Mouse (Mus musculus) hindbrain, embryonic 13.5 days (tissue): ENCODE results near the gene Znrf4. TPM values are rescaled to one million over a fixed set of nuclear protein-coding genes. Genes with fewer than 3 reads are reported as not detected.

ENCODE experiments used
- ATAC-seq: fragments of 200-750 bp; cut with Nextera tagmentation; 2 replicates; pipeline ENCODE4 v1.8.0; 2017; ENCODE audit warnings: moderate TSS enrichment; ENCODE audit not compliant: low FRiP score
- H3K27ac ChIP-seq: fragments of 300-500 bp; sonication (generic); 2 replicates; pipeline ENCODE4 v1.5.1; 2015; ENCODE audit warnings: inconsistent platforms, mild to moderate bottlenecking, moderate library complexity
- H3K27me3 ChIP-seq: fragments of 300-500 bp; sonication (generic); 2 replicates; pipeline ENCODE4 v1.6.1; 2015; ENCODE audit warnings: mild to moderate bottlenecking, inconsistent platforms
- H3K36me3 ChIP-seq: fragments of 300-500 bp; sonication (generic); 2 replicates; pipeline ENCODE4 v1.6.1; 2015; ENCODE audit warnings: mild to moderate bottlenecking, inconsistent platforms
- H3K4me1 ChIP-seq: fragments of 300-500 bp; sonication (generic); replicated peaks from 2 replicates; pipeline ENCODE4 v1.6.1; 2015; ENCODE audit warnings: inconsistent platforms
- H3K4me2 ChIP-seq: fragments of 300-500 bp; sonication (generic); 2 replicates; pipeline ENCODE4 v1.6.1; 2015; ENCODE audit warnings: inconsistent platforms, mild to moderate bottlenecking, moderate library complexity
- H3K4me3 ChIP-seq: fragments of 300-500 bp; sonication (generic); 2 replicates; pipeline ENCODE4 v1.5.1; 2015; ENCODE audit warnings: mild to moderate bottlenecking, inconsistent platforms
- H3K9ac ChIP-seq: fragments of 300-500 bp; sonication (generic); 2 replicates; pipeline ENCODE4 v1.6.1; 2015; ENCODE audit warnings: mild to moderate bottlenecking, inconsistent platforms
- H3K9me3 ChIP-seq: fragments of 300-500 bp; sonication (generic); 2 replicates; pipeline ENCODE4 v1.6.1; 2016; ENCODE audit warnings: inconsistent platforms
- WGBS: fragments of 180-500 bp; shearing (Covaris S2); methylation state at CpG from one replicate; pipeline ENCODE4 v1.1.7; 2015; 5-methylcytosine and 5-hydroxymethylcytosine counted together
- polyA plus RNA-seq: library from polyadenylated mRNA; unstranded; fragments of >200 nt; fragmentation: Nextera tagmentation; extraction: Ambion mirVana; gene quantifications from 2 replicates; pipeline ENCODE4 v1.2.1, GENCODE M21; 2015

The Znrf4 gene
- polyA plus RNA-seq, 1 experiment from 2014 or later: not detected

DNA sequence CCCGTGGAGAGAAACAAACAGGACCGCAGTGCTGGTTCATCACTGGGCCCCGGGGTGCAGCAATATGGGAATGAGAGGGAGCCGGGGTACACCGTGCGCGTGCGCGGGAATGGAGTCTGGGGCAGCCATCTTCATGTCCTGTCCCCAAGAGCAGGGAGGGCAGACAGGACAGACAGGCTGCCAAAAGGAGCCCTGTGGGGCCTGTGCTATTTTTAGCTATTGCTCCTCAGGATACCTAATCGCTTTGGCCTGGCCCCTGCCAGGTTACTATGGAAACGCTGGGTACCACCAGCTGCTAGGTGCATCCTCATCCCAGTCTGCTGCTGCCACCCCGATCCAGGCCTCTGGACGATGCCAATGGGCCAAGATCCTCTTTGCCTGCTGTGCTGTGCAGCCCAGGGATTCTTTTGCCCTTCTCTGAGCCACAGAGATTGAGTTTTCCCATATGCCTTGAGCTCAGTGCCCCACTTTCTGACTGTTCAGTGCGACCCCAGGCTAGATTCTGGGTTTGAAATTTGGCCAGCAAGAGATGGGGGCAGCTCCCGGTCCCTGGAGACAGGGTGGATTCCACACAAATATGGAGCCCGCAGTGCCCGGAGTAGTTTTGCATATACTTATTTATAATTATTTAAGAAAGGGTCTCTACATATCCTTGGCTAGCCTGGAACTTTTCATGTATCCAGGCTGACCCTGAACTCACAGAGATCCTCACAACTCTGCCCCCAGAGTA lies 35.0 kb upstream of the Znrf4 start:
- Histone ChIP-seq H3K9ac (0 out of 2 replicates have a peak overlapping the region, but pooled peaks have one; percentile 24), H3K4me1 (peaks cover 56% of the 10 kb centered on the region), H3K27ac (peak overlapping the region; percentile 61), H3K27me3 (no peaks in the 10 kb centered on the region), H3K36me3 (no peaks in the 10 kb centered on the region), H3K4me3 (no peak overlapping the region), H3K4me2 (no peak overlapping the region), H3K9me3 (no peaks in the 10 kb centered on the region)
- no peak for ATAC-seq
- 50% methylated on average over 17 of the region's 17 CpGs for WGBS

DNA sequence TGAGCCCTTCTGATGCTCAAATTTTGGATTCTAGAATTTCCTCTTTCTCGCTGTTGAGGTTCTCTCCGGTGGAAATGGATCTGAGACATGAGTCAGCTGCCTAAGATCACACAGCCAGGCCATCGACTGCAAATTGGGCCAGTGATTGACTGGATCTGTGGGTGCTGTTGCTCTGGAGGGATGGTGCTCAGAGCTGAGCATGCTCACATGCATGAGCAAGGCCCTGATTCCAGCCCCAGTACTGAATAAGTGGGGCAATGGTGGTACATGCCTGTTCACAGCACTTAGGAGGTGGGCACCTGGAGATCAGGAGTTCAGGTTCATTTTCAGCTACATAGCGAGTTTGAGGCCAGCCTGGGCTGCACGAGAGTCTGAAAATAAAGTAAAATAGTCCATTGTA lies 34.3 kb upstream of the Znrf4 start:
- H3K9me3 ChIP-seq: no peaks in the 10 kb centered on the region
- H3K4me3 ChIP-seq: no peak overlapping the region
- no peak for ATAC-seq
- H3K4me2 ChIP-seq: no peak overlapping the region
- whole genome bisulfite sequencing: 86% methylated on average over 5 of the region's 5 CpGs
- peak overlapping the region; percentile 61 for H3K27ac ChIP-seq
- H3K4me1 ChIP-seq: peaks cover 53% of the 10 kb centered on the region
- no peaks in the 10 kb centered on the region for H3K27me3 ChIP-seq
- 0 out of 2 replicates have a peak overlapping the region, but pooled peaks have one; percentile 24 for H3K9ac ChIP-seq
- no peaks in the 10 kb centered on the region for H3K36me3 ChIP-seq

DNA sequence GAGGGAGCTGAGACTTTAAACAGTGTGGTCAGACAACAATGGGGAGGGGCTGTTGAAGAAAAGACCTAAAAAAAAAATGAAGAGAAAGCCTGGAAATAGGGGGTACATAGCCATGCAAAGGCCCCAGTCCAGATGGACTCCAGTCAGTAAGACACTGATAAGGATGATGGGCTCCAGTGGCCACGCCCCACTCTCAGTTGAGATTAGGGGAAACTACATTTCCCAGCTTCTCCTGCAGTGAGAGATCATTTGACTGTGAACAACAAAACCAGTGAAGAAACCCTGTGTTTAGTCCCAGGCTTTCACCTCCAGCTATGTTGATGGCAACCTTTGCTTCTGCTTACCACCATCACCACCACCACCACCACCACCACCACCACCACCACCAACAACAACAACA lies 33.7 kb upstream of the Znrf4 start:
- ATAC-seq: no peak
- Histone ChIP-seq H3K9me3 (no peaks in the 10 kb centered on the region), H3K27ac (no peak overlapping the region), H3K36me3 (no peaks in the 10 kb centered on the region), H3K4me3 (no peak overlapping the region), H3K4me1 (peaks cover 47% of the 10 kb centered on the region), H3K9ac (no peak overlapping the region), H3K4me2 (no peak overlapping the region), H3K27me3 (no peaks in the 10 kb centered on the region)
- 86% methylated on average over 1 of the region's 1 CpGs for WGBS

DNA sequence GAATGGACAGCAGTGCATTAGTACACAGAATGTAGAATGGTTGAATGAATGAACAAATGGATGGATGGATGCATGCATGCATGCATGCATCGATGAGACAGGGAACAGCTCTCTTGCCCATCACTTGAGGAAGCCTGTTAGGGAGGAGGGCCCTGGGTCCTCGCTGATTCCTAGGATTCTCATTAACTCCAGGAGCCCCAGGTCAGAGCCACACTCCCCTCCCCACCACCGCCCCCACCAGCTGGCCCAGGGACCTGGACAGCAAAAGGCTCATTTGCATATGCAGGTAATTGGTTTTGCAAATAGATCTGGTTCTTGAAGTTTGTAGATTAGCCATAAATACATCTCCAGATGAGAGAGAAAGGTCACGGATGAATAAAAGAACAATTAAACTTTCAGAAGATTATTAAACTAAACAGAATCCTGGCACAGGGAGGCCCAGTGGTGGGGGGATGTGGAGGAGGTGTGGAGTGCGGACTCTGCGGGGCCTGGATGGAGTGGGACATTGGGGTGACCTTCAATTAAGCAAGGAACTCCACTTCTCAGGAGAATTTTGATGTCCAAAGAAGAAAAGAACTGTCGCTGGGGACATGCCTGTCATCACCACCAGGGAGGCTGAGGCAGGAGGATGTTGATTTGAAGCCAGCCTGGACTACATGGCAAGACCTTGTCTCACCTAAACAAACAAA lies 32.6 kb upstream of the Znrf4 start:
- WGBS: 68% methylated on average over 7 of the region's 7 CpGs
- Histone ChIP-seq H3K9me3 (no peaks in the 10 kb centered on the region), H3K27ac (no peak overlapping the region), H3K36me3 (no peaks in the 10 kb centered on the region), H3K4me3 (no peak overlapping the region), H3K9ac (no peak overlapping the region), H3K4me2 (no peak overlapping the region), H3K27me3 (no peaks in the 10 kb centered on the region), H3K4me1 (peaks cover 47% of the 10 kb centered on the region)
- no peak for ATAC-seq

DNA sequence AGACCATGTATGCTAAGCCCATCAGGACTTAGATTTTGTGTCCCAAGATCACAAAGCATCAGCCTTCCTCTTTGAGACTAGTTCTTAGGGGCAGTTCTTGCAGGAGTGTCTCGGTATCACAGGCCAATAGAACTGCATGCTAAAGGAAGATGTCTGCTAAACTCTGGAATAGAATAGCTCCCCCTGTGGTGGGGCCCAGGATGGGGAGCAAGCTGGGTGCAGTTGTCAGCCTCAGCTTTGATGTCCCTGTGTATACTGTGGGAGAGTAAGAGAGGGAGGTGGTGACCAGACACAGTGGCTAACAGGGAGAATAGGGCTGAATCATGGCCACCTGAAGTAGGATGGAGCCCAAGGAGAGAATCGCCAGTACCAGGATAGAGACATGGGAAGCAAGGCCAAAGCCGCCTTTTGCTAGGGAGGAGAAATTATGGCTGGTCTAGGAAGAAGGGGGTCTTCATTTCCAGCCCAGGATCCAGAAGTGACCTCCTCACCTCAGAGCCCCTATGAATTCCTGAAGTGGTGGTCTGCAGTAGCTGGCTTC lies 31.5 kb upstream of the Znrf4 start:
- Histone ChIP-seq H3K36me3 (no peaks in the 10 kb centered on the region), H3K4me2 (no peak overlapping the region), H3K27ac (no peak overlapping the region), H3K4me1 (peaks cover 54% of the 10 kb centered on the region), H3K4me3 (no peak overlapping the region), H3K27me3 (no peaks in the 10 kb centered on the region), H3K9me3 (no peaks in the 10 kb centered on the region), H3K9ac (no peak overlapping the region)
- no peak for ATAC-seq
- 74% methylated on average over 3 of the region's 3 CpGs for WGBS

DNA sequence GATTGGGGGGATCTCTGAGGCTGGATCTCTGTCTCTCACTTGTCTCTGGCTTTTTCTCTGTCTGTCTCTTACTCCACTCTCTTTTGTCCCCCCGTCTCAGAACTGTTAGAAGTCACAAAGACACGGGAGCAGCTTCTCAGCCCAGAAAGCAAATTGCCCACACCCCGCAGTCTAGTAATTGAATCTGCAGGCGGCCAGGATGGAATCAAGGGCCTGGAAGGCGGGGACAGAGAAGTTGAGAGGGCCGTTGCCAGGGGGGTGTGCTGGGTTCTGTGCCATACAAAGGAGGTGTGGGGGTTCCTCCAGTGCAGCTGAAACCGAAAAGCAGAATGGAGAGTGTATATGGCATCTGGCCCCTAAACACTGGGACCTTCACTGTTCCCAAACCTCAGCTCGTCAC lies 30.5 kb upstream of the Znrf4 start:
- Histone ChIP-seq H3K4me3 (no peak overlapping the region), H3K4me1 (peaks cover 52% of the 10 kb centered on the region), H3K4me2 (no peak overlapping the region), H3K36me3 (no peaks in the 10 kb centered on the region), H3K27me3 (no peaks in the 10 kb centered on the region), H3K9ac (no peak overlapping the region), H3K27ac (0 out of 2 replicates have a peak overlapping the region, but pooled peaks have one; percentile 44), H3K9me3 (no peaks in the 10 kb centered on the region)
- 35% methylated on average over 8 of the region's 8 CpGs for WGBS
- ATAC-seq: no peak

DNA sequence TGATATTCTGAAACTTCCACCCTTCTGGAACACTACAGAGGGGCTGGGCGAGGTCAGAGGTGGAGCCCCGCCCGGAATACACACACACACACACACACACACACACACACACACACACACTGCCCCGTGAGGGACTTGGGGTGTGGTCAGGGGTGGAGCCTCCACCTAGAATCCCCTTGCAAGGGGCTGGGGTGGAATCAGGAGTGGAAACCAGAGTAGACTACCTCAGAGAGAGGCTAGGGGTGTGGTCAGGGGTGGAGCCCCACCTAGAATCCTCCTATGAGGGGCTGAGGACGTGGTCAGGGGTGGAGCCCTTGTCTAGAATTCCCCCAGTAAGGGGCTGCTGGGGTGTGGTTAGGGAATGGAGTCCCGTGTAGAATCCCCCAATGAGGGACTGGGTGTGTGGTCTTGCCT lies 28.3 kb upstream of the Znrf4 start:
- 38% methylated on average over 6 of the region's 6 CpGs for WGBS
- Histone ChIP-seq H3K4me1 (peaks cover 53% of the 10 kb centered on the region), H3K9me3 (no peaks in the 10 kb centered on the region), H3K27ac (no peak overlapping the region), H3K4me2 (no peak overlapping the region), H3K36me3 (no peaks in the 10 kb centered on the region), H3K4me3 (no peak overlapping the region), H3K9ac (no peak overlapping the region), H3K27me3 (no peaks in the 10 kb centered on the region)
- ATAC-seq: no peak

DNA sequence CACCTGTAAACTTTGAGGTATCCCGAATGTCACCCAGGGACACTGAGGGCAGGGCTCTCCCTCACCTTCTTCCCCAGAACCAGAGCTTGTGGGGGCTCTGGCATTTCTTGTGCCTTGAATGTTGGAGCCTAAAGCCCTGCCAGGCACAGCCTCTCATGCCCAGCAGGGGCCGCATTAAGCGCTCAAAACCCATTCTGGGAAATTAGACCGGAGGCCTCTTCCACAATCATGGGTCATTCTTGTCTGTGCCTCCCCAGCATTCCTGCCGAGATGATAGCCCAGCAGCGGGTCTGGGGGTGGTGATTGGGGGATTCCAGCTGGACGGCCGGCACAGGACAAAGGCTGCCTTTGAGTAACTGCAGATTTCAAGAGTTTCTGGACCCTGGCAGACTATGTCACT lies 25.7 kb upstream of the Znrf4 start:
- peaks cover 52% of the 10 kb centered on the region for H3K4me1 ChIP-seq
- ATAC-seq: 0 out of 2 replicates have a peak, but pooled peaks have one; percentile 19
- no peaks in the 10 kb centered on the region for H3K36me3 ChIP-seq
- no peak overlapping the region for H3K4me3 ChIP-seq
- H3K9me3 ChIP-seq: no peaks in the 10 kb centered on the region
- no peak overlapping the region for H3K4me2 ChIP-seq
- H3K27ac ChIP-seq: peak overlapping the region; percentile 71
- no peak overlapping the region for H3K9ac ChIP-seq
- WGBS: 14% methylated on average over 8 of the region's 8 CpGs
- H3K27me3 ChIP-seq: no peaks in the 10 kb centered on the region

DNA sequence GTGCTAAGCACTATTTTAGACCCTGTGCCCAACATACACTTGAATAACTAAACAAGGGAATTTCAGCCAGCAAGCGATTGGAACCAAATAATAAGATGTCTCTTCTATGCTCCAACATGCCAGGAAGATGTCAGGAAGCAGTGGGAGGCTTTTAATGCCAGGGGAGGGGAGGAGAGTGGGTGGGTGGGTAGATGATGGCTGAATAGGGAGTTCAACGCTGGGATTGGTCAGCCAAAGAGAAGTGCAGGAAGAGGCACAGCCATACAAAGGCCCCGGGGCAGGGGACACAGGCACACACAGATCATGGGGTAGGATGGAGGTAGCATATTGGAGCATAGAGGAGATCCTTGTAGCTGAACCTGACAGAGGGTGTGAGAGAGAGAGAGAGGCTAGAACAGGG lies 24.6 kb upstream of the Znrf4 start:
- Histone ChIP-seq H3K27me3 (no peaks in the 10 kb centered on the region), H3K27ac (peak overlapping the region; percentile 71), H3K4me1 (peaks cover 41% of the 10 kb centered on the region), H3K4me3 (no peak overlapping the region), H3K9me3 (no peaks in the 10 kb centered on the region), H3K4me2 (no peak overlapping the region), H3K9ac (no peak overlapping the region), H3K36me3 (no peaks in the 10 kb centered on the region)
- WGBS: 38% methylated on average over 3 of the region's 3 CpGs
- ATAC-seq: peak; percentile 33

DNA sequence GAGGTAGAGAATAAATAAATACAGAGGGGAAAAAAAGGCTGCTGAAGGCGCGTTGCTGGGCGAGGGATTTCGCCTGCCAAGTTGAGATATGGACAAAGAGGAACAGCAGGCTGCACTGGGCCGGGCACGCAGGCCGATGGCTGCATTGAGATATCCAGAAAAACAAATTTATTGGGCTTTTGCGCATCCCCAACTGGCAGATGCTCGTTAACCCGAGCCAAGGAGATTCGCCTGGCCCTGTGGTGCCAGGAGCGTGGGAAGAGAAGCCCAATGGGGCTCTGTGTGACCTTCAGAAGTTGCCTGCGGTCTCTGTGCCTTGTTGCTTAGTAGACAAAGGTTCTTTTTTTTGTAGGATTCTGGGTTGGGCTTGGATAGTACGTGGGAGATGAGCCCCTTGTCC lies 24.0 kb upstream of the Znrf4 start:
- H3K27me3 ChIP-seq: no peaks in the 10 kb centered on the region
- no peak overlapping the region for H3K4me2 ChIP-seq
- peak overlapping the region; percentile 71 for H3K27ac ChIP-seq
- 36% methylated on average over 14 of the region's 14 CpGs for WGBS
- H3K4me3 ChIP-seq: no peak overlapping the region
- H3K9ac ChIP-seq: peak overlapping the region; percentile 21; the same call in 1 of the 2 replicates
- H3K9me3 ChIP-seq: no peaks in the 10 kb centered on the region
- ATAC-seq: peak; percentile 63
- H3K36me3 ChIP-seq: no peaks in the 10 kb centered on the region
- H3K4me1 ChIP-seq: peaks cover 41% of the 10 kb centered on the region

DNA sequence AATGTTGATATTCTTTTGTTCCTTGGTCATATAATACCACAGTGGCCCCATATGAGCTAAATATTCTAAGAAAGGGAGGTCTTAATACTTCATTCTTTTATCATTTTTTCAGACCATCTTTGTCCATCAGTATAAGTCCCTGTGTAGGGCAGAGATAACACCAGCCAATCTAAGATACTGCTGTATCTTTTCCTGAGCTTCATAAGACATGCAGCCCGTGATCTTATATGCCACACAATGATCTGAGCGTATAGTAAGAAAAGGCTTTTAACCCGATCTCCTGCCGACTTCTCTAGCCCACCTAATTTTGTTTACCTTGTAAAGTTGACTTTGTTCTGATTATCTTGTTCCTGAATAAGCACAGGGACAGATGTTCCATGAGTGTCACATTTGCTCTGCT lies 12.7 kb upstream of the Znrf4 start:
- H3K27ac ChIP-seq: no peak overlapping the region
- H3K4me2 ChIP-seq: no peak overlapping the region
- no peaks in the 10 kb centered on the region for H3K36me3 ChIP-seq
- no peaks in the 10 kb centered on the region for H3K9me3 ChIP-seq
- H3K4me1 ChIP-seq: no peaks in the 10 kb centered on the region
- H3K27me3 ChIP-seq: no peaks in the 10 kb centered on the region
- 75% methylated on average over 4 of the region's 4 CpGs for WGBS
- no peak overlapping the region for H3K9ac ChIP-seq
- ATAC-seq: no peak
- no peak overlapping the region for H3K4me3 ChIP-seq

DNA sequence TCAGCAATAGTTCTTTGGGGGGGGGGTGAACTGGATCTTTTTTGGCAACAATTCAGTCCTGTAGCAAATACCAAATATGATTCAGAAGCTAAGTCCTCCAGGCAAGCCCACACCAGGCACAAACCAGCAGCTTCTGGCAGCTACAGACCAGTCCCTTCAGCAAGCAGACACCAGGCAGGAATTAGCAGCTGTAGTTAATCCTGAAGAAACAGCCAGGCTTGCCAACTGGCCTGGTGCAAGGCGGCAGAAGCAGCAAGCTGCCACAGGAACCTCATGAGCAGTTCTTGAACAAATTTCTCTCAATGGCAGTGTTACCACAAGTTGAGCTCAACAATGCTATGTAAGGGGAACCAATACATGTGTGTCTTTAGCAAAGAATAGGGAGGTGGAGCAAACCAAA lies 10.5 kb upstream of the Znrf4 start:
- WGBS: 57% methylated on average over 1 of the region's 1 CpGs
- Histone ChIP-seq H3K27ac (no peak overlapping the region), H3K4me2 (no peak overlapping the region), H3K4me1 (no peaks in the 10 kb centered on the region), H3K27me3 (no peaks in the 10 kb centered on the region), H3K9me3 (no peaks in the 10 kb centered on the region), H3K9ac (no peak overlapping the region), H3K4me3 (no peak overlapping the region), H3K36me3 (no peaks in the 10 kb centered on the region)
- ATAC-seq: no peak
